Mouse (Mus musculus): ENCODE measurements around the gene Drosha. TPM values are rescaled to one million over a fixed set of nuclear protein-coding genes. Genes with fewer than 3 reads are reported as not detected.

Gene Drosha
- polyA plus RNA-seq, 1 experiment from 2014 or later = 47.3 TPM

DNA sequence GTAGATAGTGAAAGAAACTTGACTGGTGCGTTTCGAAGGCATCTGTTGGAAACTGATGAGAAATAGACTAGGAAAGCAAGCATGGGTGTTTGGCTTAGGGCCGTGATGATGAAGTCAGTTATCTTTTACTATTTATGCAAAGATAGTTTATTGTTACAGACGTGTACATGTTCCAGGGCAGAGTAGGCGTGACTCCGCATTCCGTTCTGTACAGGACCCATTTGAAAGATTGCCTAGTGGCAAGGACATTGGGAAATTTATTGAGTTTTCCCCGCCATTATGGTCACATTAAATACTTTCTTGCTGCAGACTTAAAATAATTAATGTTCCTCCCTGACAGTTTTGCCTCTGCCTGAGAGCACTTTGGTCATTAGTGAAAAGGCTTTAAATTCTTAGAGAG is 55.3 kb downstream of the Drosha start:
- ChIA-PET CTCF (no interaction called here), POLR2A (no interaction called here)
- DNase-seq (ENCODE audit: low read depth, low spot score) (no peak), ATAC-seq (no peak)
- in situ Hi-C loops (cut with MboI; ENCODE audit: low pct_unique_long_range_greater_than_20kb) = no loop called here
- TF ChIP-seq CTCF (IDR thresholded peaks at IDR 0.05) = no peak
- H3K27me3 ChIP-seq = no peaks in the 10 kb centered on the region

DNA sequence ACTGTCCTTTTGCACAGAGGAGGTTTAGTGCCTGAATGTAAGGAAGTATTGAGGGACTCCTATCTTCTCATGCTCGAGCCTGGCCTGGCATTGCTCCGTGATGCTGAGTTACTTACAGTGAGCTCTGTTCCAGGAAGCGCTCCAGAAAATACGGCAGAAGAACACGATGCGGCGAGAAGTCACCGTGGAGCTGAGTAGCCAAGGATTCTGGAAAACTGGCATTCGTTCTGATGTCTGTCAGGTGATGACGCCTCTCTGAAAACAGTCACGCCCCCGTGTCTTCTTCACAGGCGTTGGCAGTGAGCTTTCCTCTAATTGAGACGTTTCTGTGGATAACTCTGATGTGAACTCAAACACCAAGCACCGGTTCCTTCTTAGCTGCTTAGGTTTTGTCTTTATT is 60.2 kb downstream of the Drosha start:
- POLR2A ChIA-PET = interaction anchor here (1.1 kb wide), 1 partner anchor 69 kb away, joined by 3 read pairs; no protein-coding TSS in a partner anchor
- ATAC-seq (no peak), DNase-seq (ENCODE audit: low read depth, low spot score) (no peak)
- in situ Hi-C loops (cut with MboI; ENCODE audit: low pct_unique_long_range_greater_than_20kb) = no loop called here
- TF ChIP-seq CTCF (IDR thresholded peaks at IDR 0.05) = no peak
- CTCF ChIA-PET = no interaction called here
- no peaks in the 10 kb centered on the region for H3K27me3 ChIP-seq

GRCm38 (mm10) chr15:12885361-12885760 is 60.7 kb downstream of the Drosha start:
- ATAC-seq (no peak), DNase-seq (ENCODE audit: low read depth, low spot score) (no peak)
- POLR2A ChIA-PET = interaction anchor here (1.1 kb wide), 1 partner anchor 70 kb away, joined by 3 read pairs; no protein-coding TSS in a partner anchor
- TF ChIP-seq CTCF (IDR thresholded peaks at IDR 0.05) = no peak
- no peaks in the 10 kb centered on the region for H3K27me3 ChIP-seq
- CTCF ChIA-PET = no interaction called here
- in situ Hi-C loops (cut with MboI; ENCODE audit: low pct_unique_long_range_greater_than_20kb) = no loop called here

DNA sequence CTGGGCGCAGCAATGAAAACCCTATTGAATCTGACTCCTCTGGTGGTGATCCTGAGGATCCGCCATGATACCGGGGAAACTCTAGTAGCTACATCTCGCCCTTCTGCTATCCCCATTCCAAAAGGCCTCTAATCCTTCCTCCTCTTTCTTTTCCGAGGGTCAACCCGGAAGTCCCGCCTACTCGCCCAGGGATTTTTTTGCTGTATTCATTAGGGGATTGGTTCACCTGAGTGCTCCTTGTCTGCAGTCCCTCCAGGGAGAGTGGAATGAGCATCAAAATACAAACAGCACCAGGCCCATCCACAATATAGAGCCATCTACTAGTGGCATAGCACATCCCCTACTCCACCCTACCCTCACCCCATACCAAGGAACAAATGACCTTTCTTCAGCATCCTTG is 62.6 kb downstream of the Drosha start:
- DNase-seq (ENCODE audit: low read depth, low spot score) (no peak), ATAC-seq (no peak)
- no peaks in the 10 kb centered on the region for H3K27me3 ChIP-seq
- POLR2A ChIA-PET = no interaction called here
- in situ Hi-C loops (cut with MboI; ENCODE audit: low pct_unique_long_range_greater_than_20kb) = no loop called here
- CTCF ChIA-PET = interaction anchor here (1.0 to 1.3 kb wide), 2 partner anchors 14 to 247 kb away, joined by 3 read pairs; no protein-coding TSS in a partner anchor
- TF ChIP-seq CTCF (IDR thresholded peaks at IDR 0.05) = no peak

DNA sequence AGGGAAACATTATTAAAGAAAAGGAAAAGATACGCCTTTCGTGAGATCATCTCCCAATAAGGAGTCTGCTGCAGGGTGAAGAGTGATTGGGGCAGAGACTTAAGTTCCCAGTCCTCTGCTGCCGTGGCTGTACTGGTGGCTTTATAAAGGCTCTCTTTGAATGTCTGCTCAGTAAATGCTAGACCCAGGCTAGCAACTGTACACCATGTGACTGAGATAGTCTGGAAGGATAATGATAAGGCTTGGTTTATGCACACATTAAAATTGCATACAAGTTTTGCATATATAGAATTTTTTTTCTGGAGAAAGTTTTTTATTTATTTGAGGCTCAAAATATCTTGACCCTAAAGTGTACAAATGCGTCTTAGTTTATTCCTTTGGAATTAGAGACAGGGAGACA is 63.7 kb downstream of the Drosha start:
- POLR2A ChIA-PET = no interaction called here
- in situ Hi-C loops (cut with MboI; ENCODE audit: low pct_unique_long_range_greater_than_20kb) = no loop called here
- ATAC-seq (no peak), DNase-seq (ENCODE audit: low read depth, low spot score) (no peak)
- CTCF ChIA-PET = interaction anchor here (0.8 to 1.3 kb wide), 2 partner anchors 9 to 13 kb away, joined by 3 to 4 read pairs; no protein-coding TSS in a partner anchor
- H3K27me3 ChIP-seq = no peaks in the 10 kb centered on the region
- TF ChIP-seq CTCF (IDR thresholded peaks at IDR 0.05) = no peak

- DNase-seq (ENCODE audit: low read depth, low spot score) (peak; percentile 10), ATAC-seq (peak; percentile 21)
- POLR2A ChIA-PET = no interaction called here
- TF ChIP-seq CTCF (IDR thresholded peaks at IDR 0.05) = no peak
- H3K27me3 ChIP-seq = no peaks in the 10 kb centered on the region
- in situ Hi-C loops (cut with MboI; ENCODE audit: low pct_unique_long_range_greater_than_20kb) = no loop called here
- CTCF ChIA-PET = no interaction called here
Measured at GRCm38 (mm10) chr15:12889909-12890308, 65.3 kb downstream of the Drosha start.

GRCm38 (mm10) chr15:12895426-12895825 is 70.8 kb downstream of the Drosha start:
- in situ Hi-C loops (cut with MboI; ENCODE audit: low pct_unique_long_range_greater_than_20kb) = no loop called here
- no peak for ATAC-seq
- no peak for DNase-seq (ENCODE audit: low read depth, low spot score)
- TF ChIP-seq CTCF (IDR thresholded peaks at IDR 0.05) = no peak
- ChIA-PET POLR2A (interaction anchor here (0.6 kb wide), 1 partner anchor 1221 kb away, joined by 4 read pairs; no protein-coding TSS in a partner anchor), CTCF (interaction anchor here (1.1 kb wide), 1 partner anchor 10 kb away, joined by 3 read pairs; no protein-coding TSS in a partner anchor)
- H3K27me3 ChIP-seq = no peaks in the 10 kb centered on the region

- ChIA-PET CTCF (interaction anchor here (0.8 to 1.1 kb wide), 2 partner anchors 8 to 9 kb away, joined by 3 to 4 read pairs; no protein-coding TSS in a partner anchor), POLR2A (interaction anchor here (0.6 kb wide), 1 partner anchor 1222 kb away, joined by 4 read pairs; no protein-coding TSS in a partner anchor)
- H3K27me3 ChIP-seq = no peaks in the 10 kb centered on the region
- DNase-seq (ENCODE audit: low read depth, low spot score) (no peak), ATAC-seq (no peak)
- no peak for TF ChIP-seq CTCF (IDR thresholded peaks at IDR 0.05)
- in situ Hi-C loops (cut with MboI; ENCODE audit: low pct_unique_long_range_greater_than_20kb) = no loop called here
Measured at GRCm38 (mm10) chr15:12896022-12897009, 71.7 kb downstream of the Drosha start.

DNA sequence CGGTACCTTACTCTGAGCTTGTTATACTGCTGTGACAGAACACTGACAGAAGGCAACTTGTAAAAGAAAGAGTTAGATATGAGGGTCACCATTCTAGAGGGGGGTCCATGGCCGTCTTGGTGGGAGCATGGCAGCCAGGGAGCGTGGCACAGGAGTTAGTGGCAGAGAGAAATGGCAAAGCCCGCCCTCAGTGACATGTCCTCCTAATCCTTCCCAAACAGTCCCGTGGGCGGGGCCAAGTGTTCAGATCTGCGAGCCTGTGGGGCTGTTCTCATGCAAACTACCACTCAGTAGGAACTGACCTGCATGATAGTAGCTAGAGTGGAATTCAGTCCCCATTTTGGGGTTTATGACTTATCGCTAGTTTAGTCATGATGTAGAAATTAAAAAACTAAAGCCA is 73.2 kb downstream of the Drosha start:
- no peak for ATAC-seq
- in situ Hi-C loops (cut with MboI; ENCODE audit: low pct_unique_long_range_greater_than_20kb) = no loop called here
- DNase-seq (ENCODE audit: low read depth, low spot score) = no peak

GRCm38 (mm10) chr15:12900428-12901196 is 76.0 kb downstream of the Drosha start:
- ATAC-seq (no peak), DNase-seq (ENCODE audit: low read depth, low spot score) (no peak)
- no peaks in the 10 kb centered on the region for H3K27me3 ChIP-seq
- ChIA-PET CTCF (no interaction called here), POLR2A (interaction anchor here (0.8 kb wide), 1 partner anchor 8 kb away, joined by 3 read pairs; no protein-coding TSS in a partner anchor)
- no peak for TF ChIP-seq CTCF (IDR thresholded peaks at IDR 0.05)
- in situ Hi-C loops (cut with MboI; ENCODE audit: low pct_unique_long_range_greater_than_20kb) = no loop called here

More for the DNA sequence above, 73.2 kb downstream of the Drosha start:
- ChIA-PET CTCF (no interaction called here), POLR2A (interaction anchor here (0.7 kb wide), 1 partner anchor 761 kb away, joined by 4 read pairs; no protein-coding TSS in a partner anchor)
- H3K27me3 ChIP-seq = no peaks in the 10 kb centered on the region
- TF ChIP-seq CTCF (IDR thresholded peaks at IDR 0.05) = no peak
